Mouse (Mus musculus) cerebellum, adult 18-20 months (tissue): ENCODE data around the gene Abcc4.

Experiments used
- DNase-seq, 2 experiments: peaks; one replicate each; pipeline ENCODE4 v3.0.0; 2021

Abcc4 gene

DNA sequence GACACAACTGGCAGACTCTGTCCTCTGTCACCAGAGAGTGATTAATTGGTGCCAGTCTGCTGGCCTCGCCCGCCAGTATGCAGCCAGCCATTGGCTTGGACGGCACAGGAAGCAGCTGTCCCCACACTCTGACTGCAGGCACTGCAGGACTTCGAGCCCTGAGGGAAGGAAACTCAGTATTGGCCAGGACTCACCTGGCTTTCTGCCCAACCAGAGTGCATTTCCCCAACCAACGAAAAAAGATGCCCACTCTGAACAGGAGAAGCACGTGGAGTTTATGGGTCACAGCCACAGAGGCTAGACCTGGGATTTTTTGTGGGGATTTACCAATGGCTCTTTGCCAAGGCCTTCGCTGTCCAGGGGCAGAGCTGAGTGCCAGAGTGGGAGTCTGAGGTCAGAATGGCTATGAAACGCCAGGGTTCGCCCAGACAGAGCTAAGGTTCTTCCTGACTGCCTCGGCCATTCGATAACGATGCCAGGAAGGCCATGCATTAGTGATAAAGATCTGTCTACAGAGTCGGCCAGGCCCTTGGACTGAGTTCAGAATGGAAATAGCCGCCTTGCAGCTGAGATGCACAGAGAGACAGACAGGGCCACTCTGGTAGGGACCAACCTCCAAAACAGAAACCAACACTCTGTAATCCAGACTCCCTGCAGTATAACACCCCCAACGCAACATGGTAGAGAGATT lies 70.4 kb downstream of the Abcc4 start:
- DNase-seq = peak; percentile 66 to 69

DNA sequence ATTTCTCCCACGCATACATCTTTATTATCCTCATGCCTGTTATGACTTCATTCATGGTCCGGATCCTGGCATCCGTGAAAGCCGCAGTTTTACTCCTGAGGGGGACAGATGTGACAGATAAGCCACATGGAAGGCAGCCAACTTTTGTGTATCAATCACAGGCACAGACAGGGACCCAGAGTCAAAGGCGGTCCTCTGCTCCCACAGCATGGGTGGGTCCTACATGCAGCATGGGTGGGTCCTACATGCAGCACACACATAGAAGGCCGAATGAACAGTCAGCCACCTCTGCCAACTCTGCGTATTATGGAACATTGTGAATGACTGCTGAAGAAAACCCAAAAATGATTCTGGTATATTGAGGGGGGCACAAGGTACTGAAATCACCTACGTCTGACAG lies 76.4 kb downstream of the Abcc4 start:
- no peak for DNase-seq

DNA sequence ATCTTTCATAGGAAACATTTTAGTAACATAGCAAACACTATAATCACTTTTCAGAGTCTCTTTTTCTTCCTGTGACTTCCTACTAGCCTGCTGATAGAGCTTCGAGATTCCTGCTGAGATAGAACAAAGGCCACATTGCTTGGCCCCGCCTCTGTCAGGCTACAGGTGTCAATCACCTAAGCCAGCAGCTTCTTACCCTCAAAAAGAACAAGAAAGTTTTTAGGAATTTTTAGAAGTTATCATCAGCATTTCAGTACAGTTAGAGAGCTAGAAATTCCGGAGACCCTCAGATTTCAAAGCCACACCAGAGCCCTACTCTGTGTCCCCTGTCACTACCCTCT lies 84.6 kb downstream of the Abcc4 start:
- no peak for DNase-seq

DNA sequence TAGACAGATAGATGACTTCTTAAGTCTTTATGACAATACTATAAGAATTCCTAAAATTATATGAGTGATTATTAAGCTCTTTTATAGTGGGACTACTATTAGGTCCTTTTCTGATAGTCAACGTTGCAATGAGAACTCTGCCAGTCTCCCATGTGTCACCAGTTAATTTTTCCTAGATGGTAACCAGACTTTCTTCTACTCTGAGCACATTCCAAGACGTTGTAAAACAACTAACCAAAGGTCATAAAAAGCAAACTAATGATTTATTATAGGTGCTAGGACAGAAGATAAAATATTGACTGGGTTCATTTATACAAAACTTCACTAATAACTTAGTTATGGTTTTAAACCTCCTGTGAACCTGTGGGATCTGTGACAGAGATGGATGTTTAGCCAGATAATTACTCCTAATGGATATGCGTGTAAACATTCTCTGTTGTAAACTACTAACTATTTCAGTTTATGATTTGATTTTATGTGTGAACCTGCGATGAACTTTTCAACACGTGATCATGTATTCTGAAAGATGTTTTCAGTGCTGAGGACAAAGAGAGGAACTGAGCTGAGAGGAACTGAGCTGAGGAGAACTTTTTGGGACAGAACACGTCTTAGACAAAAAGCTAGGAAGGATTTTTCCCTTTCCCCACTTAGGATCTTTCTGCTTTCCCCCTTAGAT lies 85.1 kb downstream of the Abcc4 start:
- no peak for DNase-seq

DNA sequence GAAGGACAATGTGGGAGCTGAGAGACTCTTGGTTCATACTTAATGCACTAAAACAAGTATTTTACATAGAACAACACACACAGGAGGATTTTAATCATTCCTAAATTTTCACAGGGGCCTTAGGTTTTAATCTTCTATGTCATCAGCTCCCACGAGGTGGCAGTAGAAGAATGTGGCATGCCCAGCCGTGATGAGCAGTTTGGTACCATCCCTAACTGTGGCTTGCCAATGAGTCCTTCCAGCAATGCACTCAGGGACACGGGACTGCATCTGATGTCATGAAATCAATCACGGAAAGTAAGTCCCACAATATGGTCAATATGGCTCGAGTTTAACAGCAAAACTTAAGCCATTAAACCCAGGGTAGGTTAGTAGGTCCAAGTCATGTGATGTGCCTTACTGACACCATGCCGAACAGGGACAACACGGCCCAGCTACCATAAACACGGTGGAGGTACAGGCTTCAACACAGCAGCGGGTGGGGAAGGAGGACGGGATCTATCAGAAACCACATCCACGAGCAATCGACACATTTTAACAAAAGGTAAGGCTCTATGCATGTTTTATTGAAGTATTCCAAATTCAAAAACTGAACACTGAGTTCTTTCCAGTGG lies 89.2 kb downstream of the Abcc4 start:
- DNase-seq = peak; percentile 66 to 70

DNA sequence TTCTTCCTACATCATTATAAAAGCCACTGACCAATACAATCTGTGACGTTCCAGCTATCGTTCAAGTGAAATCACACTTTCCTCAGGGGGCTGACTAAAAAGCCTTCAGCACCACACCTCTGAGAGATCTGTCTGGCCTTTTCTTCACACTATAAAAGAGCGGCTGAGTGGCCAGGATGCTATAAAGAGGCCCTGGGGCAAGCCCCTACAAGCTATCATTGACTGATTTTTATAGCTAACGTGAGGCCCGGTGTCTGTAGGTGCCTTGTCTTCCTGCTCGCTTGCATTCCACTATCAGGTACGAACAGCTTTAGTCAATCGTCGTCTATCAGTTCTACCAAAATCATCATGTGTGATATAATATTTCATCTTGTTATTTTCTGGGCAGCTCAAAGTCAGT lies 92.3 kb downstream of the Abcc4 start:
- DNase-seq = no peak

DNA sequence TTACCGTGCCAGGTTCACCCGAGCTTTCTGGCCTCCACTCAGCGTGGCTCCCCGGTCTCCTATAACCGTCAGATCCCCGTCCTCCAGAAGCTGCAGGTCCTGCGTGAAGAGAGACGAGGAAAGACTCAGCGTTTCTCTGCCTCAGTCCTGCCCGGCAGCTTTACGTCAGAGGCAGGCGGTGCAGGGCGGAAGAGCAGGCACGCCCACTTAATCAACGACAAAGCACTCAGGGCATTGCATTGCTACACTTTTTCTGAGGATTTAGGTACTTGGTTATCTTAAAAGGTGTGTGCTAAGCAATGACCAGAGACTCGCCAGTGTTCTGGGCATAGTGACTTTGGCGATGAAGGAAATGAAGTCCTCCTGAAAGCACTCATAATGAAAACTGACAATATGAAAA lies 94.3 kb downstream of the Abcc4 start:
- no peak for DNase-seq

DNA sequence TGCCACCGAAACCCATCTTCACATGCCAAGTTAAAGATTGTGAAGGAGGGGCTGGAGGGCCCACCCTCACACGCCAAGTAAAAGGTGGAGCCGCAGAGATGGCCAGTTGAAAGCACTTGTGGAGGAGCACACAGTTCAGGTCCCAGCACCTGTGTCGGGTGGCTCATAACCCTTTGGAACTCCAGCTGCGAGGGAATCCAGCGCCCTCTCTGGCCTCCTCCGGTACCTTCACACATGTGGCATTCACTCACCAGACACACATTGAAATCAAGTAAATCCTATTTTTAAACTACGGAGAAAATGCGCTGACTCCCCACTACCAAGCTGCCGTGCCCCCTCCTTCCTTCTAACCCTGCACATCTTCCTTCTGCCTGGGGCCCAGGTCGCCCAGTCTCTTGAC lies 95.2 kb downstream of the Abcc4 start:
- DNase-seq = no peak

DNA sequence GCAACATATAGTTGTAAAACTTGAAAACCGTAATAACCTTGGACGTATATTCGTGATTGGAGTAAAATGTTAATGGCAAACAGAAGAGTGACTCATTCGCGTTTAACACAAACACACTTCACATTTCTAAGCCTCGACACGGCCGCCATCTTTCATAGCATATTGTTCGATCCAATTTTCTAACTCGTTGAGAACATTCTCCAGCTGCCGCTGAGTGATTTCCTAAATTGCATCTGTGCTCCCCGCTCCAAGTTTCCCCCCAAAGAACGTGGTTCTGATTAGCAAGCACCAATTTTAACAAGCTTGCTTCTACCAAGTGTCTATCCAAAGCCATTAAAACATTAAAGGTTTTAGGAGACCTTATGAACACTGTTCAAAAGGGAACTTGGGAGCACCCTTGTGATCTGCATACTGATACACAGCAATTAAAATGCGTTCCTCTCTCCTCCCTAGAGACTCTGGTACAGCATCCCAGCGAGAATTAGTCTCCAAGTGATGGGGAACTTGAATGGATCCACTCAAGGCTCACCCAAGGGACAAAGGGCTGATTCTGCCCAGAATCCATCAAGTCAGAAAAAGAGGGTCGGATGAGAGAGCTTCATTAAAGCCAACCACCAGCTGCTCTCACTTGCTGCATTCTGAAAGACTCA lies 97.1 kb downstream of the Abcc4 start:
- no peak for DNase-seq

DNA sequence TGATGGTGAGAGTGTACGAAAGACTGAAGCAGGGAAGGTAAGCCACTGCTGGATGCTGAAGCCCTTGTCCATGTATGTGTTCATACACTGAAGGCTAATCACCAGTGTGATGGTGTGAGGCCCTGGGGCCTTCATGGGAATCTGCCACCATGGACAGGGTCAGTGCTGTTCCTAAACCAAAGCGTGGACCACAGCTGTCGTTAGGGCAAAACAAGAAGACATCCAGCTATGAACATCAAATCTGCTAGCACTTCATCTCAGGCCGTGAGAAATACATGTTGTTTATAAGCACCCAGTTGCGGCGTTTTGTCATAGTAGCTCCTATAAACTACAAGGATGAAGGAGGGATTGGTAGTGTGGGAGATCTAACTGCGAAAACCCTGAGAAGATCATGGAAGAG lies 97.7 kb downstream of the Abcc4 start:
- DNase-seq = no peak

DNA sequence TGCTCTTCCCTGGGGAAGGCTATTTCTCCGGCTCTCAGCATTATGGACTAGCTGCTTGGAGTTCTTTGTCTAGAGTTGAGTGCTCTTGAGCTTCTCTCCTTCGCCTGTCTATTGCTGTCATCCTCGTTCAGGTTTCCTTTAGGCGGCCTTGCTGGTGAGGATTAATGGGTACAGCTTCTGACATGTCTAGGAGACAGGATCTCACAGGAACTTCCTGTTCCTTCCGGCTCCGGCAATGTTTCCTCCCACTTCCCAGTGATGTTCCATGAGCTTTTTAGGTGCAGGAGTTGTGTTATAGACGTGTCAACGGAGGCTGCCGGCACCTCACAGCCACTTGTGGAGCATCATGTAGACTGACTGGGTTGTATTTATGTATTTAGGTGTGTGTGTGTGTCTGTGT lies 99.5 kb downstream of the Abcc4 start:
- DNase-seq = no peak

DNA sequence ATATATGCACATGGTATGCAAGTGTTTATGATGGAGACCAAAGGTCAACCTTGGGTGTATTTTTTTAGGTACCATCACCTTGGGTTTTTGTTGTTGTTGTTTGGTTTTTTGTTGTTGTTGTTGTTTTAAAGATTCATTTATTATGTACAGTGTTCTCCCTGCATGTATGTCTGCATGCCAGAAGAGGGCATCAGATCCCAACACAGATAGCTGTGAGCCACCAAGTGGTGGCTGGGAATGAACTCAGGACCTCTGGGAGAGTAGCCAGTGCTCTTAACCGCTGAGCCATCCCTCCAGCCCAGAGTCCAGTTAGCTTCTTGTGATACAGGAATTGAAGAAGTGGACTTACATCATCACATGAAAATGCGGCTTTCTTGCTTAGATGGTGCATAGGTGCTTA lies 101.1 kb downstream of the Abcc4 start:
- DNase-seq = no peak

DNA sequence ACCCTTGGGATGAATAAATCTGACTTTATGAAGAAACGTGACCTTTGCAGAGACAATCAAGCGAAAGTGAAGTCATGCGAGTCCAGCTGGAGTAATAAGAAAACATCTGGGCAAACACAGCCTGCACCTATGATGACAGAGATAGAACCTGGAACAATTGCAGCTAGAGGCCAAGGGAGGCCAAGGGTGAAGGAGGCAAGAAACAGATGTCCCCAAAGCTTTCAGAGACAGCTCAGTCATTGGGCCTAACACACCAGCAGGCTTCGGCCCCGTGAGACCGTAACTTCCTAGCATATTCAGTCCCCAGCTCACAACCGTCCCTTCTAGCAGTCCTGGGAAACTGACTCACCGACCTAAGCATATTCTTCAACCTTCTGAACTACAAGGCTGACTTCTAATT lies 104.0 kb downstream of the Abcc4 start:
- DNase-seq = no peak

DNA sequence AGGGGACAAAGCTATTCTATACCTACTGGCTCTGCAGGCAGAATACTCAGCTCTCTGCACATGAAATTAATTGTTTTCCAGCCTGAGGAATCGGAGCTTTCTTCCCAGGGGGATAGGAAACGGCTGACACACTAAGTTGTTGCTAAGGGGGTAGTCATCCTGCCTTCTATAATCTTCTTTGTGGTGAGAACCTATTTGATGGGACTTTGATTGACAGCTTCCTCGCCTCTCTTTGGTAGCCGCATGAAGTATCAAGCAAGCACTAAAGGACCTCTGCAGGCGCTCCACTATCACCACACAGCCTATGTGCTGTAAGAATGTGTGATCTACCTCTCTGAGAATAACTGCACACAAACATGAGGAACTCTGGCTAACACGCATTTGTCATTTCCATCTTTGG lies 105.3 kb downstream of the Abcc4 start:
- no peak for DNase-seq

DNA sequence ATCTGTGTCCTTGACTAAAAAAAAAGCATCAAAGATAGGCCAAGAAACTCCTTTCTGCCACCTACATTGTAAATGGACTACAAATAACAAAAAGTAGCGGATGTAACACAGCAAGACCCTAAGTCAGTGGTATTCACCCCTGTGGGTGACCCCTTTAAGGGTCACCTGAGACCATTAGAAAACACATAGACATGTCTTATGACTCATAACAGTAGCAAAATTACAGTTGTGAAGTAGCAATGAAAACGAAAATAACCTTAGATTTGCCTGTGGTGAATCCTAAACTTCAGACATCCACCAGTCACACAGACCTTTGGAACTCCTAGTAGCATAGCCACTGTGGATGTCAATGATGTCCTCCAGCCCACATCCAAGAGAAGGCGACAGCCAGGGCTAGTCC lies 107.3 kb downstream of the Abcc4 start:
- no peak for DNase-seq

DNA sequence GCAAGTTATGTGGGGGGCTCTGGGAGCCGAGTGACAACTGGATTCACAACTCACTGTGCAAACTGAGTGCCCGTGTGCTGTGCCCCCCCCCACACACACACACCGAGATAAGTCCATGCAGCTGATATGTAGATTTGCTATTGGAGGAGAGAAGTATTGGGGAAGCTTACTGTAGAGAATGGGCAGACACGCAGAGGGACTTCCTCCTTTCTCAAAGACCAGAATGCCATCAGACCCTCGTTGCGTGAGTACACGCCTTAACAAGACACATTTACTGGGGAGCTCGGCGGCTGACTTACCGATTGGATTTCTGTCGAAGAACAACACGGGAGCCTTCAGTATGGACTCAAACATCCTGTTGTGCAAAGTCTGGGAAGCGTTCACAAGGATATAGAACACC lies 111.6 kb downstream of the Abcc4 start:
- no peak for DNase-seq

DNA sequence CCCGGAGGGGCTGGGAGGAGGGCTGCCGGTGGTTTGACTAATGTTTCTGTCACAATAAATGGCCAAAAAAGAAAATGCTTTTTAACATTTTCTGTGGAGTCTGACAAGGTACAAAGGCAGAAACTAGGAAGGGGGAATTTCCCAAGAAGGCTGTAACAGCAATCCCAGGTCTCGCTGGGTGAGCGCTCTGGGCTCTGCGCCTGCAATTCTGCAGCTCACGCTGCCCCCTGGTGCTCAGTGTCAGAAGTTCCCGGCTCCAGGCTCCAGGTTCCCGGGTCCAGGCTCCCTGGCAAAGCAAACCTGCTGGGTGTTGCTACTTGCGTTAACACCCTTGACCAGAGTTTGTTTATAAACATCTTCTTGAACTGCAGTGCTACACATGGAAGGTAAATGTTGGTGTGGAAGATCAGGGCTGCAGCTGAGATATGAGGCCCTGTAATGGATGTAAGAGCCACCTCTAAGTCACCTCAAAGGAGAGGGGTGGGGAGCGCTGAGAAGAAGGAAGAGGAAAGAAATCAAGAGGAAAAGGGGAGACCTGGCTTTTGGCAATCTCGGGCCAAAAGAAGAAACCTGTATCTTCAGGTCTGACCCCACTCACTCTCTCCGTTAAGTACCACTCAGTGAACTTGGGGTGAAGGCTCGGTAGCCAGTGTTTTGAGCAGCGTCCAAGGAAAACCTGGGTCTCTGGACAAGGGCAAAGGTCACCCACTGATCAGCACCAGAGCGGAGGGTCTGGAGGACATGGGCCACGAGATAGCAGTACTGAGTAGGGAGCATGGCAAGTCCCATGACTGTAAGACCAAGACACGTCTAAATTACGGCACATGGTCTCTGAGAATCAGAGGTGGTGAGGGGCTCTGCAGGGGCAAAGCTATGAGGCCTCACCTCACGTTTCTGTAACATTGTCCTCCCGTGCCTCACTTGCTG lies 114.3 kb downstream of the Abcc4 start:
- DNase-seq = peak; percentile 48 to 62

DNA sequence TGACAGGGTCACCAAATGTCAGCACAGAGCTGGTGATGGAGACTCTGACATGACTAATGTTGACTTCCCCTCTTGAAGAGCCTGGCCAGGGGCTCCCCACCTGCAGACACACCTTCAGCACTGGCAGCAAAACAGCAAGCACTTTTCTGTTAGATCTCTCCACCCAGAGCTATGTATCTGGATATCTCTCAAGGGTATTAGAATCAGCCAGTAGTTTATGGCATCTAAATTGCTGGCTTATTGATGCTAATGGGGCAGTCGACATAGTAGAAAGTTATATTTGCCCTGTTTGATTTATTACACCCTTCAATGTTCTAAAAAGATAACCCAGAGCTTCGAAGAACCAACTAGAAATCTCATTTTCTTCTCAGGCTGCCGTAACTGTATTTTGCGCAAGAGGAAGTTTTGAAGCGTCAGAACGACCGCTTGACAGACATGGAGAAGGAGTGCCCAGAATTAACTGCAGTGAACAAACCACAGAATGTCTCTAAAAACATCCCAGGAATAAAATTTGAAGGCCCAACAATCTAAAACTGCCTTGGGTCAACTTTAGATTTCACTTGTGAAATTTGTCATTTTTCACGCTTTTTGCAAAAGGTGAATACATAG lies 123.6 kb downstream of the Abcc4 start:
- no peak for DNase-seq

DNA sequence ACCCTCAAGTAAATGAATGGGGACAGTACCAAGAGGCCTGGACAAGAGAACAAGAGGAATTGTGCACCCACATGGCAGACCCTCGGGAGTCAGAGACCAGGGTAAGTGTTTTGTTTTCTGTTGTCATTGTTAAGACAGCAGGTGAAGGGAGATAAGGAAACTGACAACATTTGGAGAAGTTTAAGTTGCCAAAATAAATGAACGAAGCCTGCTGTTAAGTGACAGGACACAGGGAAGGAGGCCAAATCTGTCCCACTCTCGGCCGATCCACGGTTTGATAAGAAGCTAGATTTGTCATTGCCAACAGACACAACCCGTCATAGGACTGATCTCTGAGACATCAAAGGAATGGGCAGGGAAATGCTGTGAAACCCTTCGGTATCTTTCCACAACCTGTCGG lies 124.3 kb downstream of the Abcc4 start:
- DNase-seq = no peak

DNA sequence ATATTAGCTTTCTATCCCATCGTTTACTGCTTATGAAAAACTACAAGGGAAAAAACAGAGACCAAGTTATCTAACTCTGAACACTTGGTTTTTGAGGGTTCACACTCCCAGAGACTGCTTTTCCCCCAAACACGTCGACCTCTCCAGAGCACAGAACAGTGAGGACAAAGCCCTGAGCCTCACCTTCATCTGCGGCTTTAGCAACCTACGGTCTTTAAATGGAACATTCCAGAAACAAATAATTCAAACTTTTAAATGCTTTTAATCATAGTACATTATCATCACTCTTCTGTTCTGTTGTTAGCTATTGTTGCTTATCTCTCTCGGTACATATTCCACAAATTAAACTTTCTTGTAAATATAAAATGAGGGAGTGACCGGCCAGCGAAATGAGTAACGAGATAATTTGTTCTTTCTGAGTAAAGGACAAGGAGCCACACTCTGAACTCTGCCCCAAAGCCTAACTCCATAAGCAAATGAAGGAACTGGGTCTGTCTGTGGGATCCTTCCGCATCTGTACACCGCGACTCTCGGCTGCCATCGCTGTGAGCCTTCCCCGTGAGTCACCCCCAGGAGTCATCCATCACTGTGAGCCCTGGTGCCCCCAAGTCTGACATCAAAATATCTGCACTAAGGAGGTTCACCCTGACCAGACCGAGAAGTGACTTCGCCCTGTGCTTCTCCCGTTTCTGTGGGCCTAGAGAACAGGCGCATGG lies 126.8 kb downstream of the Abcc4 start:
- DNase-seq = no peak

DNA sequence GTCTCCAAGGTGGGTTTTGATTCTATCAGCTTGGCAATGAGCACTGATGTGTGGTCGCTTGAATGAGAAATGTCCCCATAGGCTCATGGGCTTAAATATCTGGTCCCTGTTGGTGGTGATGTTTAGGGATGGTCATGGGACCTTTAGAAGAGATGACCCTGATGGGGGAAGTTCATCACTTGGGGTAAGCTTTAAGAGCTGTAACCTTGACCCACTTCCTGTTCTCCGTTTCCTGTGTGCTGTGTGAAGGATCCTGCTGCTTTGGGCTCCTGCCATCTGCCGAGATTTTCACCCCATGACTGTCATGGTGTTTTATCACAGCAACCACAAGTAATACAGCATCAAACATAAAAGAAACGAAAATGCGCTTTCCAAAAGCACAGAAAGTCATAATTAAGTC lies 128.1 kb downstream of the Abcc4 start:
- no peak for DNase-seq

DNA sequence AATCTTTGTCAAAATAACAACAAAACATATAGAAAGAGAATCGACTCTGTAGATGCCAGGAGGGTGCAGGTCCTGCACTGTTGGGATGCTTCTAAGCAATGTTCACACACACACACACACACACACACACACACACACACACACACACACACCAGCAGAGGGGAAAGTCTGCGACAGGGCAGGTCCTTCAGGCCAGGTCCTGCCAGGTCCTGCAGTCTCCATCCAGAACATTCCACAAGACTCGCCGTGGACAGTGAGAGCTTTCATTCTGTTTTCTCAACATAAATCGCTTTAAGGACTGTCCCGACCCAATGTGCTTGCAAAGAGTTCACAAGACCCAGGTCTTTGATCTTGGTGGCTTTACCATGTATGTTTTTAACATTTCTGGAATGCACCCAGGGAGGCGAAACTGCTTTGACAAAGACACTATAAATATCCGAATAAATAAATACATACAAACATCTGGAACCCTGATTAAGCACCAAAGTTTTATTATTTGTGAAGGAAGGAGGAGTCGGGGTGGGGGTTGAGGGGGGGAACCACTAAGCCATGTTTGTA lies 133.3 kb downstream of the Abcc4 start:
- no peak for DNase-seq
